In genomic region chr2:51768298-51769271, GRCm38 (mm10) we compare ENCODE assay signal across 9 mouse cellular contexts.
A peak's percentile ranks its signal among the peaks of the same experiment; 100 is the strongest.
DNase-seq lines count a peak whose midpoint lies in the region; ATAC-seq lines count a peak whose summit lies in the region.
"Had no signal": no experiment of that assay in that cellular context is flagged by ENCODE, and none has a peak within 500 bp of the region (broad histone marks: within the 10 kb centered on the region; RNA-seq: fewer than 3 reads in every experiment).

No protein-coding gene starts in this region.

- no peak for DNase-seq in heart, postnatal 14 days
- peak; percentile 25 to 33 for DNase-seq in frontal cortex, postnatal 10 days (ENCODE audit: low spot score in 2 of 2)
- peak; percentile 58 to 87 for DNase-seq in layer of hippocampus, postnatal 14 days (ENCODE audit: low spot score in 2 of 2)
- DNase-seq in right cerebral cortex, adult 2 months (ENCODE audit: low spot score in 2 of 2): peak; percentile 67 to 69
- DNase-seq in MN1 (ENCODE audit: low spot score): no peak
- DNase-seq in lung, postnatal 10 days: no peak

- WGBS in heart, embryonic 12.5 days: 61% methylated on average over 12 of the region's 12 CpGs

- H3K9ac ChIP-seq in heart, embryonic 12.5 days: no peak overlapping the region
- H3K9ac ChIP-seq: lung, embryonic 15.5 days had no signal

- peak overlapping the region; percentile 71 for H3K27ac ChIP-seq in heart, embryonic 12.5 days (ENCODE audit: poor library complexity, severe bottlenecking)
- H3K27ac ChIP-seq: lung, embryonic 15.5 days had no signal

- H3K9me3 ChIP-seq in heart, embryonic 12.5 days (replicated peaks): no peaks in the 10 kb centered on the region
- H3K9me3 ChIP-seq: lung, embryonic 15.5 days had no signal

- no peaks in the 10 kb centered on the region for H3K27me3 ChIP-seq in heart, embryonic 12.5 days (replicated peaks)
- H3K27me3 ChIP-seq: lung, embryonic 15.5 days had no signal

- H3K4me2 ChIP-seq in heart, embryonic 12.5 days: no peak overlapping the region
- H3K4me2 ChIP-seq: lung, embryonic 15.5 days had no signal

- H3K36me3 ChIP-seq in heart, embryonic 12.5 days: no peaks in the 10 kb centered on the region
- H3K36me3 ChIP-seq: lung, embryonic 15.5 days had no signal

- intact Hi-C loops in heart, postnatal 14 days (cut with DNase I): no loop called here

- no peak overlapping the region for H3K4me3 ChIP-seq in heart, embryonic 12.5 days
- H3K4me3 ChIP-seq: lung, embryonic 15.5 days had no signal

- peaks cover 14% of the 10 kb centered on the region for H3K4me1 ChIP-seq in heart, embryonic 12.5 days (replicated peaks)
- H3K4me1 ChIP-seq: lung, embryonic 15.5 days had no signal

- ATAC-seq in heart, embryonic 12.5 days (ENCODE audit: insufficient number of reproducible peaks, low FRiP score): no peak
- no peak for ATAC-seq in monocyte, adult 5-6 weeks (replicated peaks; ENCODE audit: insufficient number of reproducible peaks, low FRiP score, low TSS enrichment, poor library complexity, severe bottlenecking)

Comparison
In these comparisons a context has a peak if more than half of its experiments do, and no peak if none do; other contexts are left out.
1. DNase-seq: peak in frontal cortex, postnatal 10 days (2 of 2), layer of hippocampus, postnatal 14 days (2 of 2) and right cerebral cortex, adult 2 months (2 of 2); none in heart, postnatal 14 days (0 of 2), MN1 (single experiment) and lung, postnatal 10 days (single experiment).